Mouse (Mus musculus) limb, embryonic 13.5 days (tissue): ENCODE measurements around the gene Itih3. TPM values are rescaled to one million over a fixed set of nuclear protein-coding genes. Genes with fewer than 3 reads are reported as not detected.

Source experiments
- ATAC-seq: fragments of 200-750 bp; cut with Nextera tagmentation; 2 replicates; pipeline ENCODE4 v1.8.0; 2017; ENCODE audit warnings: low read depth, moderate number of reproducible peaks, moderate TSS enrichment; ENCODE audit not compliant: low FRiP score
- H3K27ac ChIP-seq: fragments of 300-500 bp; sonication (generic); 2 replicates; pipeline ENCODE4 v1.5.1; 2015; ENCODE audit warnings: inconsistent platforms, mild to moderate bottlenecking, moderate library complexity
- H3K27me3 ChIP-seq: fragments of 300-500 bp; sonication (generic); 2 replicates; pipeline ENCODE4 v1.6.1; 2015; ENCODE audit warnings: mild to moderate bottlenecking, inconsistent platforms
- H3K36me3 ChIP-seq: fragments of 300-500 bp; sonication (generic); 2 replicates; pipeline ENCODE4 v1.6.1; 2015; ENCODE audit warnings: inconsistent platforms, mild to moderate bottlenecking, moderate library complexity
- H3K4me1 ChIP-seq: fragments of 300-500 bp; sonication (generic); 2 replicates; pipeline ENCODE4 v1.6.1; 2015; ENCODE audit warnings: inconsistent platforms
- H3K4me2 ChIP-seq: fragments of 300-500 bp; sonication (generic); replicated peaks from 2 replicates; pipeline ENCODE4 v1.6.1; 2015; ENCODE audit warnings: inconsistent platforms, mild to moderate bottlenecking, moderate library complexity
- H3K4me3 ChIP-seq: fragments of 300-500 bp; sonication (generic); 2 replicates; pipeline ENCODE4 v1.5.1; 2015; ENCODE audit warnings: moderate library complexity, mild to moderate bottlenecking, inconsistent platforms
- H3K9ac ChIP-seq: fragments of 300-500 bp; sonication (generic); 2 replicates; pipeline ENCODE4 v1.6.1; 2015; ENCODE audit warnings: mild to moderate bottlenecking, inconsistent platforms
- H3K9me3 ChIP-seq: fragments of 300-500 bp; sonication (generic); 2 replicates; pipeline ENCODE4 v1.6.1; 2016; ENCODE audit warnings: inconsistent platforms
- WGBS: fragments of 180-500 bp; shearing (Covaris S2); methylation state at CpG from one replicate; pipeline ENCODE4 v1.1.7; 2015; 5-methylcytosine and 5-hydroxymethylcytosine counted together
- polyA plus RNA-seq: library from polyadenylated mRNA; unstranded; fragments of >200 nt; fragmentation: Nextera tagmentation; extraction: Ambion mirVana; gene quantifications from 2 replicates; pipeline ENCODE4 v1.2.1, GENCODE M21; 2015

The Itih3 gene
- polyA plus RNA-seq = 0.06 and 0.47 TPM in 2 replicates

- WGBS = 74% methylated on average over 6 of the region's 6 CpGs
- no peak within 1 kb of the TSS for H3K4me2 ChIP-seq
- H3K4me1 ChIP-seq = no peaks in the 10 kb centered on the region
- no peaks in the 10 kb centered on the region for H3K9me3 ChIP-seq
- no peak within 1 kb of the TSS for H3K4me3 ChIP-seq
- no peaks in the 10 kb centered on the region for H3K27me3 ChIP-seq
- no peak for ATAC-seq
- no peaks in the 10 kb centered on the region for H3K36me3 ChIP-seq
- H3K27ac ChIP-seq = no peak within 1 kb of the TSS
- no peak within 1 kb of the TSS for H3K9ac ChIP-seq
Measured at GRCm38 (mm10) chr14:30923375-30924105, at the start of gene Itih3. Gene Itih3 (minus strand): TSS chr14:30923760.

- no peak overlapping the region for H3K27ac ChIP-seq
- peaks cover 26% of the 10 kb centered on the region for H3K36me3 ChIP-seq
- 93% methylated on average over 1 of the region's 1 CpGs for WGBS
- H3K4me1 ChIP-seq = no peaks in the 10 kb centered on the region
- no peak overlapping the region for H3K4me3 ChIP-seq
- H3K9ac ChIP-seq = no peak overlapping the region
- H3K9me3 ChIP-seq = no peaks in the 10 kb centered on the region
- H3K4me2 ChIP-seq = no peak overlapping the region
- ATAC-seq = no peak
- no peaks in the 10 kb centered on the region for H3K27me3 ChIP-seq
Measured at GRCm38 (mm10) chr14:30960366-30960765, 36.8 kb upstream of the Itih3 start.

GRCm38 (mm10) chr14:30959031-30959430 lies 35.5 kb upstream of the Itih3 start:
- Histone ChIP-seq H3K4me1 (no peaks in the 10 kb centered on the region), H3K4me3 (no peak overlapping the region), H3K4me2 (no peak overlapping the region), H3K9ac (no peak overlapping the region), H3K36me3 (peaks cover 32% of the 10 kb centered on the region), H3K9me3 (no peaks in the 10 kb centered on the region), H3K27ac (no peak overlapping the region), H3K27me3 (no peaks in the 10 kb centered on the region)
- WGBS = 92% methylated on average over 4 of the region's 4 CpGs
- no peak for ATAC-seq

GRCm38 (mm10) chr14:30958517-30958916 lies 35.0 kb upstream of the Itih3 start:
- no peaks in the 10 kb centered on the region for H3K9me3 ChIP-seq
- no peak overlapping the region for H3K4me2 ChIP-seq
- no peaks in the 10 kb centered on the region for H3K27me3 ChIP-seq
- no peak for ATAC-seq
- no peak overlapping the region for H3K27ac ChIP-seq
- H3K9ac ChIP-seq = no peak overlapping the region
- no peaks in the 10 kb centered on the region for H3K4me1 ChIP-seq
- no peak overlapping the region for H3K4me3 ChIP-seq
- 74% methylated on average over 2 of the region's 2 CpGs for WGBS
- peaks cover 37% of the 10 kb centered on the region for H3K36me3 ChIP-seq

GRCm38 (mm10) chr14:30951154-30951825 lies 27.7 kb upstream of the Itih3 start, which contains the start of gene Nek4:
Gene Nek4 (plus strand): TSS chr14:30951377.
- under 1% methylated on average over 56 of the region's 57 CpGs for WGBS
- H3K9me3 ChIP-seq = no peaks in the 10 kb centered on the region
- peak; percentile 99 for ATAC-seq
- peak within 1 kb of the TSS; percentile 76 for H3K4me2 ChIP-seq
- peak within 1 kb of the TSS; percentile 83 for H3K9ac ChIP-seq
- H3K36me3 ChIP-seq = peaks cover 10% of the 10 kb centered on the region
- H3K4me1 ChIP-seq = peaks cover 6% of the 10 kb centered on the region
- peak within 1 kb of the TSS; percentile 53 for H3K27ac ChIP-seq
- peak within 1 kb of the TSS; percentile 80 for H3K4me3 ChIP-seq
- no peaks in the 10 kb centered on the region for H3K27me3 ChIP-seq

GRCm38 (mm10) chr14:30949986-30950385 lies 26.4 kb upstream of the Itih3 start:
- no peak for ATAC-seq
- Histone ChIP-seq H3K9ac (no peak overlapping the region), H3K4me3 (no peak overlapping the region), H3K4me2 (no peak overlapping the region), H3K4me1 (peaks cover 6% of the 10 kb centered on the region), H3K9me3 (no peaks in the 10 kb centered on the region), H3K36me3 (peaks cover 10% of the 10 kb centered on the region), H3K27ac (no peak overlapping the region), H3K27me3 (no peaks in the 10 kb centered on the region)
- 97% methylated on average over 10 of the region's 10 CpGs for WGBS

- ATAC-seq = no peak
- Histone ChIP-seq H3K27me3 (no peaks in the 10 kb centered on the region), H3K4me1 (no peaks in the 10 kb centered on the region), H3K4me3 (no peak overlapping the region), H3K4me2 (no peak overlapping the region), H3K36me3 (no peaks in the 10 kb centered on the region), H3K9me3 (no peaks in the 10 kb centered on the region), H3K27ac (no peak overlapping the region), H3K9ac (no peak overlapping the region)
- WGBS = 74% methylated on average over 2 of the region's 2 CpGs
Measured at GRCm38 (mm10) chr14:30944745-30945144, 21.2 kb upstream of the Itih3 start.

GRCm38 (mm10) chr14:30943860-30944674 lies 20.5 kb upstream of the Itih3 start:
- WGBS = 70% methylated on average over 11 of the region's 11 CpGs
- Histone ChIP-seq H3K4me2 (no peak overlapping the region), H3K36me3 (no peaks in the 10 kb centered on the region), H3K27me3 (no peaks in the 10 kb centered on the region), H3K4me3 (no peak overlapping the region), H3K9me3 (no peaks in the 10 kb centered on the region), H3K4me1 (no peaks in the 10 kb centered on the region), H3K9ac (no peak overlapping the region), H3K27ac (no peak overlapping the region)
- ATAC-seq = no peak

- Histone ChIP-seq H3K9me3 (no peaks in the 10 kb centered on the region), H3K27ac (no peak within 1 kb of the TSS), H3K27me3 (no peaks in the 10 kb centered on the region), H3K36me3 (no peaks in the 10 kb centered on the region), H3K4me2 (no peak within 1 kb of the TSS), H3K4me1 (no peaks in the 10 kb centered on the region), H3K4me3 (no peak within 1 kb of the TSS), H3K9ac (no peak within 1 kb of the TSS)
- WGBS = 84% methylated on average over 7 of the region's 7 CpGs
- ATAC-seq = no peak
Measured at GRCm38 (mm10) chr14:30943038-30943437, 19.5 kb upstream of the Itih3 start, which contains the start of gene Itih1. Gene Itih1 (minus strand): TSS chr14:30943289.

GRCm38 (mm10) chr14:30942254-30942653 lies 18.7 kb upstream of the Itih3 start:
- no peak for ATAC-seq
- no peak overlapping the region for H3K4me3 ChIP-seq
- no peak overlapping the region for H3K9ac ChIP-seq
- WGBS = 87% methylated on average over 4 of the region's 4 CpGs
- no peaks in the 10 kb centered on the region for H3K4me1 ChIP-seq
- no peak overlapping the region for H3K27ac ChIP-seq
- H3K4me2 ChIP-seq = no peak overlapping the region
- no peaks in the 10 kb centered on the region for H3K9me3 ChIP-seq
- no peaks in the 10 kb centered on the region for H3K36me3 ChIP-seq
- no peaks in the 10 kb centered on the region for H3K27me3 ChIP-seq

- H3K36me3 ChIP-seq = no peaks in the 10 kb centered on the region
- no peak overlapping the region for H3K9ac ChIP-seq
- 85% methylated on average over 9 of the region's 9 CpGs for WGBS
- H3K4me2 ChIP-seq = no peak overlapping the region
- no peak for ATAC-seq
- no peak overlapping the region for H3K4me3 ChIP-seq
- no peak overlapping the region for H3K27ac ChIP-seq
- H3K27me3 ChIP-seq = no peaks in the 10 kb centered on the region
- H3K4me1 ChIP-seq = no peaks in the 10 kb centered on the region
- no peaks in the 10 kb centered on the region for H3K9me3 ChIP-seq
Measured at GRCm38 (mm10) chr14:30933351-30933750, 9.8 kb upstream of the Itih3 start.

- Histone ChIP-seq H3K9me3 (no peaks in the 10 kb centered on the region), H3K4me2 (no peak overlapping the region), H3K27ac (no peak overlapping the region), H3K9ac (no peak overlapping the region), H3K4me1 (no peaks in the 10 kb centered on the region), H3K27me3 (no peaks in the 10 kb centered on the region), H3K4me3 (no peak overlapping the region), H3K36me3 (no peaks in the 10 kb centered on the region)
- WGBS = 88% methylated on average over 4 of the region's 4 CpGs
- no peak for ATAC-seq
Measured at GRCm38 (mm10) chr14:30930386-30930785, 6.8 kb upstream of the Itih3 start.
